Mouse (Mus musculus) heart, postnatal 0 days (tissue): ENCODE measurements around the gene Csnk1e.

Source experiments
- CTCF ChIP-seq: IDR thresholded peaks from 2 replicates; pipeline ENCODE4 v1.5.1; 2016; ENCODE audit warnings: antibody characterized with exemption, control low read depth, low read depth
- EP300 ChIP-seq: IDR thresholded peaks from 2 replicates; pipeline ENCODE4 v1.6.1; 2016; ENCODE audit warnings: antibody characterized with exemption, low read depth

DNA sequence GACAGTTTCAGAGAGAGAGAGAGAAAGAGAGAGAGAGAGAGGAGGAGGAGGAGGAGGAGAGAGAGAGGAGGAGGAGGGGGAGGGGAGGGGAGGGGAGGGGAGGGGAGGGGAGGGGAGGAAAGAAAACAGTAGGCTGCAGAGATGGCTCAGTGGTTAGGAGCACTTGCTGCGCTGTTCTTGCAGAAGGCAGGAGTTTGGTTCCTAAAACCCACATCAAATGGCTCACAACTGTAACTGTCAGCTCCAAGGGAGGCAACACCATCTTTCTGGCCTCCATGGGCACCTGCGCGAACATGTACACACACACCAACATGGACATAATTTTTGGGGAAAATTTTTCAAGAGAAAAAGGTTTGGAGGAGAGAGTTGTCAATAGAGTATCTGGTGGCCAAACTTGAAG lies 42.2 kb downstream of the Csnk1e start:
- TF ChIP-seq CTCF (no peak), EP300 (no peak)
